Mouse (Mus musculus): ENCODE measurements around the gene Vwc2.
A peak's percentile ranks its signal among the peaks of the same experiment; 100 is the strongest.

Gene Vwc2

DNA sequence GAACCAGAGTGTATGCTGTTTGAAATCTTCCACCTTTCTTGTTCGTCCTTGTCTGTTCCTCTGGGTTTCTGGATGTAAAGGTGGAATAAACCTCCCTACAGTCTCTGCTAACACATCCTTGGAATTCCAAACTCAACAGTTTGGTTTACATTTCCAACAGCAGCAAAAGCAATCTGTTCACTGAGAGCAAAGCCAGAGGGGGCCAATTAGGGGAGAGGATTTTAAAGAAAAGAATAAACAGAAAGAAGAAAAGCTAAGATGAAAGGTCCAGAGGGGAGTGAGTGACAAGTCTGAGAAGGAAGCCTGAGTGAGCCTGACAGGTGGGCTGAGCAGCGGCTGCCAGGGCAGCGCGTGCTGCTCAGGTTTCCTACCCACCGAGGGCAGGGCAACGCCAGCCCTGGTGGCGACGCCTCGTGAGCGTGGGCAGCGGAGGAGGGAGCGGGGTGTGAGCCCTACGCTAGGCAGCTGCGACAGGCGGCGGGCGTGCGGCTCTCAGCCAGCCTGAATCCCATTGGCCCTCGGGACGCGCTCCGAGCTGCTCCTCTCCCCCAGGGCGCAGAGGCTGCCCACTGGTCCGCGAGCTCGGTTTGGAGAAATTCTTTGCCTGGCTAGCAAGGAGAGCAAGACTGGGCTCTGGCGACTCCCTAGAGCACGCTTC lies at the start of gene Vwc2:
Vwc2 (plus strand) TSS at position 648 of the 658 bp plus-strand sequence.
- DNase-seq, result no peak

DNA sequence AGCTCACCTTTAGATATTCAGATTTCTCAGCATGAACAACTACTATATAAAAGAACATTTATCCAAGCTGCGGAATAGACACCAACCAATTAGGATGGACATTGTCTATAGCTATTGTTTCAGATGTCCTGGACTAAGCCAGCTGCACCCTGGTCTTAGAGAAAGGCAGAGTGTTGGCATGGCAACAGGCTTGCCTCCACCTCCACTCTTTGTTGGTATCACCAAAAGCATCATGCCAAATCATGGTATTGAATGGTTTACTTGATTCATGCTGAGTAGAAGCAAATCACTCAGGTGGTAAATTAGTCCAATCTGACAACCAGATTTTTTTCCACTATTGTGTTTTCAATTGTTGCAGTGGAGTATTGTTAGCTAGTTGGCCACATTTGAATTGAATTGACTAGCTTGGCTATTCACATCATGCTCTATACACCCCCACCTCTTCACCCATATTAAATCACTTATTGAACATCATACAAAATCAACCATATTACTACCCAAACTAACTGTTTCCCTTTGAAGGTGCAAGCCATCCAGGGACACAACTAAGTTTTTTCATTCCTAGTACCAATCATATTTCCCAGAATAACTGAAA lies 25.8 kb upstream of the Vwc2 start:
- no peak for DNase-seq

- DNase-seq, result no peak
Measured at GRCm38 (mm10) chr11:11097606-11098005, 16.4 kb upstream of the Vwc2 start.

- no peak for DNase-seq
Measured at GRCm38 (mm10) chr11:11098282-11098681, 15.7 kb upstream of the Vwc2 start.

DNA sequence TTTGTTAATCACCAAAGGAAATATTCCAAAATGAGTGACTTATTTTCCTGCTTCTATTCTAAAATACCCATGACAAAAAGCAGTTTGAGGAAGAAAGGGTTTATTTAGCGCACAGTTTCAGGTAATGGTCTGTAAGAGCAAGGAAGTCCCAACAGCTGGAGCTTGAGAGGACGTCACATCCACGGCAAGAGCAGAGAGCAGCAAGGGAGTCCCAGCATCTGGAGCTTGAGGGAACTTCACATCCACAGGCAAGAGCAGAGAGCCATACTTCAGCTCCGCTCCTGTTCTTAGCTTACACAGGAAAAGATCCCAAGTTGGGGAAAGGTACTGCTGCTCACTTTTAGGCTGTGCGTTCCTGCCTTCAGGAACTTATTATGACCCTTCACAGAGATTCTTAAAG lies 15.0 kb upstream of the Vwc2 start:
- no peak for DNase-seq

DNA sequence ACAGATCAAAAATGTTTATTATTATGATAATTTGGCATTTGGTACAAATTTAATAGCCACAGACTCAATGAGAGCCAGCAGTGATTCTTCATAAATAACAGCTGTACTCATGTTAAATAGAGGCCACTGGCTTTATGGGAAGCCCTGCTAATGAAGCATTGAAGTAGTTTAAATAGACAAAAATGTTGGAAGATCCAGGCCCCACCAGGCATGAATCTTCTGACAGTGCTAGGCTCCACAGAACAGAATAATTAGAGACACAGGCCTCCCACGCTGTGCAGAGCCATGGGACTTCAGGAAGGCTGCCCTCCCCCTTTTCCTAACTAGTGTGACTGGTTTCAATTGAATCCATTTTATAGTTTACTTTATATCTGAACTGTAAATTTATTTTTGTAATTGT lies 11.8 kb upstream of the Vwc2 start:
- DNase-seq, result no peak

DNA sequence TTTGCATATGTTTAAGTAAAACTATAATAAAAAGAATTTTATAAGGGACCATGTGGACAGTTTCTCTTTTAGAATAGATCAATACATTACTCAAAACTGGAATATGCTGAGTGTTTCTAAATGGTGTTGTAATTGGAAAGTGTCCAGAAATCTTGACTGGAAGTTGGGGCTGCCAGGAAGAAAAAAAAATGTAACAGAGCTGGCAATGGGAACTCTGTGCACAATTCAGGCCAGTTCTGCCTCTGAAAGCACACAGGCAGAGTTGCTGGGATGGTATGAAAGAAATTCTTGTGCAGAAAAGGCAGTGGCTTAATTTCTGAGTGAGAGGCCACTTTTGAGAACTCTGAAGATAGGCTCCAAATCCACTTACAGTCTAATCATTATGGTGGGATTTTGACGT lies 11.4 kb upstream of the Vwc2 start:
- DNase-seq, result no peak

DNA sequence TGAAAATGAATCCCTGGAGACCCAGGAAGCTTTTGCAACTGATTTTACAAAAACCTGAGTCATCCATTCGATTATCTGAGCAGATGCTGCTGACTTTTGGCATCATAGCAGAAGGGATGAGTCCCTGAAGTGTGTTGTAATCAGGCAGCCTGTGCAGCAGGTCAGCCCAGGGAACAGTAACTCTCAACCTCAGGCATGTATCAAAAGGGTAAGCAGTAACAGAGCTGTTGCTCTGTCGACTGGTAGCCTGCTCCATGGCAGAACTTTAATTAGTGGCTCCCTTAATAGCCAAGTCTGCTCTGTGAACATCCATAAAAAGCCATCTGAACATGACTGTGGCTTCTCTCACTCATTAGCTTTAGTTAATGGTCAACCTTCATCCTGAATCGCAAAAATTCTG lies 5.1 kb upstream of the Vwc2 start:
- DNase-seq, result no peak

DNA sequence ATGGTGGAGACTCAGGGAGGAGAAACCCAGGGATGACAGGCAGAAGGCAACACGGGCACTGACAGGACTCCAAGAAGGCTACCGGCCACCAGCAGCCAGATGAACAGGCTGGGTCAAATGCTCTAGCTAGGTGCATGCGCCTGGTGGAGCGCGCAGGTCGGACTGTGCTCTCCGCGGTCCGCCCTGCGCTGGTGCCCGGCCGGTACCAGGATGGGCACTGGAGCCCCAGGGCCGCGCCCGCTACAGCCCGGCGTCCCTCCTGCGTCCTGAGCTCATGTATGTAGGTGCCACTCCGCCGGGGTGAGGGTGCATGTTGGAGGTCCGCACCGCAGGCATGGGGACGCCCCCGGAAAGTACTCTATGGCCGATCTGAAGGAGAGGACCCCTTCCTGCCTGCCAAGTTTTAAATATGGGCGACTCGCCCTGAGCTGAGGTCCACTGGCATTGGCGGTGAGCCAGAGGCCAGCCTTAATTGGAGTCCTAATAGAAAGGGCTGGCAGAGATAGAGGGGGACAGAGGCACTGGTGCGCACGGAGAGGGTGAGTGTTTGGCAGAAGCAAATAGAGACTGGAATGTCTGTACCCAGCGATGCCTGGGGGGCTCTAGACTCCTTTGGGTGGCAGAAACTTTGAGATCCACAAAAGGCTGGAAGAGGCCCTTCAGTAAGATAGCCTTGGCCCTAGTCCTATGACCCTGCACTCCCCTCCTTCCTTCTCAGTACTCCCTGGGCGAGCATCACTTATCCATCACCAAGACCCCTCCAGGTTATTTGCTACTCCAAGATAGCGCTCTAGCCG lies 409 bp downstream of the Vwc2 start:
- DNase-seq, result peak in 1 of 2 experiments; percentile 34

GRCm38 (mm10) chr11:11115031-11115647 lies 1.1 kb downstream of the Vwc2 start:
- no peak for DNase-seq

DNA sequence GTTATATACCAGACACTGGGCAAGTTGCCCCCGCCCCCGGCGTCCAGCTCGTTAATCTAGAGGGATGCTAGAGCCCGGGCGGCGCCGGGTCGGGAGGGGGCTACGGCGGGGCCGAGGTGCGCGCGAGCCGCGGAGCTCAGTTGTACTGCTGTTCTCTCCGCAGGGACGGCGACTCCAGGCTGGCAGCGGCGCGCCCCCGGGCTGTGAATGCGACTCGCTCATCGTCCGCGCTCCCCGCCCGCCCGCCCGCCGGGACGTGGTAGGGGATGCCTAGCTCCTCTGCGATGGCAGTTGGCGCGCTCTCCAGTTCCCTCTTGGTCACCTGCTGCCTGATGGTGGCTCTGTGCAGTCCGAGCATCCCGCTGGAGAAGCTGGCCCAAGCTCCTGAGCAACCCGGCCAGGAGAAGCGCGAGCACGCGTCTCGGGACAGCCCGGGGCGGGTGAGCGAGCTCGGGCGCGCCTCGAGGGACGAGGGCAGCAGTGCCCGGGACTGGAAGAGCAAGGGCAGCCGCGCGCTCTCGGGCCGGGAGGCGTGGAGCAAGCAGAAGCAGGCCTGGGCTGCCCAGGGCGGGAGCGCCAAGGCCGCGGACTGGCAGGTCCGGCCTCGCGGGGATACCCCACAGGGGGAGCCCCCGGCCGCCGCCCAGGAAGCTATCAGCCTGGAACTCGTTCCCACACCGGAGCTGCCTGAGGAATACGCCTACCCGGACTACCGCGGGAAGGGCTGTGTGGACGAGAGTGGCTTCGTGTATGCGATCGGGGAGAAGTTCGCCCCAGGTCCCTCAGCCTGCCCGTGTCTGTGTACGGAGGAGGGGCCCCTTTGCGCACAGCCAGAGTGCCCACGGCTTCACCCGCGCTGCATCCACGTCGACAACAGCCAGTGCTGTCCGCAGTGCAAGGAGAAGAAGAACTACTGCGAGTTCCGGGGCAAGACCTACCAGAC lies 1.9 kb downstream of the Vwc2 start:
- peak in 1 of 2 experiments; percentile 34 for DNase-seq

GRCm38 (mm10) chr11:11116736-11117135 lies 2.7 kb downstream of the Vwc2 start:
- DNase-seq, result no peak

- no peak for DNase-seq
Measured at GRCm38 (mm10) chr11:11122866-11123265, 8.8 kb downstream of the Vwc2 start.

DNA sequence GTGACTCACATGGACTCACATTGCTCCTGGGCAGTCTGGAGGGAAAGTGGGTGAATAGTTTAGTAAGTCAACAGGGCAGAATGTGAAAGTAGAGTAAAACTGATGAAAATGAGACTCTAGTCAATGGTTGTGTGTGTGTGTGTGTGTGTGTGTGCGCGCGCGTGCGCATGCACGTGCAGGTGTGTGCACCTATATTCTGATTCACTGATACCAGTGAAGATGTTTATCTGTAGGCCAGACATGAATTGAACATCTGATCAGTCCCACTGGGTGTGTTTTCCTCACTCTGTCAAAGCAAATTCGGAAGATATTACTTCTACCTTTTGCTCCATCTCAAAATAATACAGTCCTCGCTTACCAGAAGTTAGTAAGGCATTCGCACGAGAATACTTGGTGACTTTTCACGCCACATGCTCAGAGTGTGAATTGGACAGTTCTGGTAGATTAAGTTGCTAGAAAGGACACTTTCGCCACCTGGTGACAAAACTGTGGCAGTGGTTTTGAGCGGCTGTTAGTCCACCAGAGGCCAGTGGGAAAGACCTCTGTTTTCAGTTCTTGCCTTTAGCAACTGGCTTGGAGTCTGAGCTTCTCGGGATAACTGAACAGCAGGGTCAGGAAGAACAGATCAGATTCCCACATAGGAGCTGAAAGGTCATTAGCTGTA lies 17.5 kb downstream of the Vwc2 start:
- DNase-seq, result peak in 1 of 2 experiments; percentile 40

DNA sequence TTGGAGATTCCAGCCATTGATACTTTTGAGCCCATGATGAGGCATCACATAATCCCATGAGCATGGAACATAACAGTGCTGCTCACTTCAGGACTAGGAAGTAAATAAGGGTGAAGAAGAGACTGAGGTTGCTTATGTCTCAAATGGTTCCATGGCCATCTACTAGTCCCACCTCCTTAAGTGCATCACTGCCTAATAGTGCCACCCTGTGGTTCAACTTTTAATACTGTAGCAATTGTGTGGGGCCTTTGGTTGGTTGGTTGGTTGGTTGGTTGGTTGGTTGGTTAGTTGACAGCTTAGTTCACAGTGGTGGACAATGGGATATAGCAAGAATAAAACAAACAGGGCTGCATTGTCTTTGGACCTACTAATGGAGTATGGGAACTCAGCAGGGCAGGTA lies 26.6 kb downstream of the Vwc2 start:
- no peak for DNase-seq

- DNase-seq, result no peak
Measured at GRCm38 (mm10) chr11:11152681-11153080, 38.7 kb downstream of the Vwc2 start.

DNA sequence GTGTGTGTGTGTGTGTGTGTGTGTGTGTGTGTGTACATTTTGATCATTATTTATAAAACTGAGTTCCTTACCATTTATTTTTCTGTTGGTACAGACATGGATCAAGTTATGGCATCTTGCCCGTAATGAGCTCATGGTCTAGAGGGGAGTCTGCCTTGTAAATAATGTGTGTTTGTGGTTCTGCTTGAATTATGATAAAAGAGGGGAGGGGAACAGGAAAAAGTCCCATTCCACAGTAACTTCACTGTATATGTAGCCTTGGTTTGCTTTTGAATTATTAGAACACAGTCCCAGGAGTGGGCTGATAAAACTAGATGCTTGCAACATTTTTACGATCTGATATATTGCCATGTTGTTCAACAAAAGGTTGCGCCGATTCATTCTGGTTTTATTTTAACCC lies 57.4 kb downstream of the Vwc2 start:
- DNase-seq, result no peak

DNA sequence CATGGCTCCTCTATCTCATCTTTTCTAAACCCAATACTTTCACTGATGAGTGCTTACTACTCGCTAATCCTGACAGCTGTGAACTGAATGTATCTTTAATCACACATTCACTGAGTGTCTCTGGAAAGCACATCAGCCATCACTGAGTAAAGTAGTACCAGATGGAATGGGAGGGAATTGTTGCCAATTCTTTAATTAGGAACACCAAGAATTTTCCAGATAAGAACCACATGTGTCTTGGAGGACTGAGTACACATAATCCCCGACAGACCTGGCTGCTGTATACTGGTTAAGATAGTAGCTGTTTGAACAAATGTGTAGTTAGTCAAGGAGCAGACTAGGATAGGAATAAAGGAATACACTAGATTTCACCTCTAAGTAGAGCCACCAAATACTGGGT lies 61.2 kb downstream of the Vwc2 start:
- no peak for DNase-seq

- no peak for DNase-seq
Measured at GRCm38 (mm10) chr11:11182705-11183104, 68.7 kb downstream of the Vwc2 start.

GRCm38 (mm10) chr11:11223162-11223561 lies 109.1 kb downstream of the Vwc2 start:
- DNase-seq, result peak in 1 of 2 experiments; percentile 4

- DNase-seq, result peak in 1 of 2 experiments; percentile 14
Measured at GRCm38 (mm10) chr11:11239346-11239745, 125.3 kb downstream of the Vwc2 start.
